Mouse (Mus musculus) bone marrow macrophage, adult 2 months (primary cell): ENCODE measurements around the gene Pnma3. TPM values are rescaled to one million over a fixed set of nuclear protein-coding genes. Genes with fewer than 3 reads are reported as not detected.
"Not testable (repeated sequence)": the region's sequence is repeated elsewhere in the genome, so short reads cannot be mapped to it uniquely, and the experiment has no call there.

ENCODE experiments used
- H3K27ac ChIP-seq: 2 replicates; pipeline ENCODE4 v1.5.1; 2012; ENCODE audit warnings: low read depth, low read length; ENCODE audit not compliant: insufficient read depth
- H3K4me1 ChIP-seq: 2 replicates; pipeline ENCODE4 v1.6.1; 2012; ENCODE audit warnings: low read length; ENCODE audit not compliant: control insufficient read depth, insufficient read depth
- H3K4me3 ChIP-seq: 2 replicates; pipeline ENCODE4 v1.5.1; 2012; ENCODE audit warnings: mild to moderate bottlenecking, low read length, moderate library complexity; ENCODE audit not compliant: insufficient read depth
- CTCF ChIP-seq: IDR thresholded peaks from 2 replicates; pipeline ENCODE4 v1.5.1; 2012; ENCODE audit warnings: low read depth, mild to moderate bottlenecking, low read length, moderate library complexity
- POLR2A ChIP-seq: IDR thresholded peaks from 2 replicates; pipeline ENCODE4 v1.6.1; 2012; ENCODE audit warnings: mild to moderate bottlenecking, low read depth, low read length, borderline replicate concordance
- polyA plus RNA-seq: library from polyadenylated mRNA; stranded (reverse); fragments of >200 nt; gene quantifications from 2 replicates; pipeline ENCODE4 v1.2.4, GENCODE M21; 2012; ENCODE audit not compliant: missing spikeins, insufficient read depth, insufficient read length

Gene Pnma3
- polyA plus RNA-seq: not detected in 2 replicates

GRCm38 (mm10) chrX:73064415-73064793 is at the start of gene Pnma3:
Gene Pnma3 (plus strand): TSS chrX:73064787.
- H3K4me3 ChIP-seq: no peak within 1 kb of the TSS
- H3K4me1 ChIP-seq: no peaks in the 10 kb centered on the region
- TF ChIP-seq CTCF: no peak
- no peak for TF ChIP-seq POLR2A
- no peak within 1 kb of the TSS for H3K27ac ChIP-seq

GRCm38 (mm10) chrX:73037003-73037402 is 27.6 kb upstream of the Pnma3 start, which contains the start of gene Pnma5:
Gene Pnma5 (minus strand): TSS chrX:73037103.
- no peaks in the 10 kb centered on the region for H3K4me1 ChIP-seq
- no peak within 1 kb of the TSS for H3K4me3 ChIP-seq
- TF ChIP-seq POLR2A: no peak
- no peak for TF ChIP-seq CTCF
- no peak within 1 kb of the TSS for H3K27ac ChIP-seq

- no peak for TF ChIP-seq CTCF
- TF ChIP-seq POLR2A: no peak
- H3K27ac ChIP-seq: no peak overlapping the region
- H3K4me3 ChIP-seq: no peak overlapping the region
- H3K4me1 ChIP-seq: no peaks in the 10 kb centered on the region
These were observed 25.8 kb upstream of the Pnma3 start for GRCm38 (mm10) chrX:73038831-73039230.

- Histone ChIP-seq H3K27ac (no peak overlapping the region), H3K4me1 (no peaks in the 10 kb centered on the region), H3K4me3 (no peak overlapping the region)
- no peak for TF ChIP-seq CTCF
- no peak for TF ChIP-seq POLR2A
These were observed 24.9 kb upstream of the Pnma3 start for GRCm38 (mm10) chrX:73039666-73040065.

- Histone ChIP-seq H3K27ac (no peak overlapping the region), H3K4me3 (no peak overlapping the region), H3K4me1 (no peaks in the 10 kb centered on the region)
- TF ChIP-seq CTCF (peak; percentile 32), POLR2A (no peak)
These were observed 10.6 kb upstream of the Pnma3 start for GRCm38 (mm10) chrX:73053860-73054563.

GRCm38 (mm10) chrX:73061528-73061927 is 3.1 kb upstream of the Pnma3 start:
- no peak overlapping the region for H3K4me3 ChIP-seq
- no peaks in the 10 kb centered on the region for H3K4me1 ChIP-seq
- H3K27ac ChIP-seq: no peak overlapping the region
- TF ChIP-seq POLR2A (no peak), CTCF (no peak)

- no peak overlapping the region for H3K27ac ChIP-seq
- TF ChIP-seq POLR2A (no peak), CTCF (no peak)
- no peak overlapping the region for H3K4me3 ChIP-seq
- no peaks in the 10 kb centered on the region for H3K4me1 ChIP-seq
These were observed 2.3 kb upstream of the Pnma3 start for GRCm38 (mm10) chrX:73062323-73062722.

- Histone ChIP-seq H3K4me3 (no peak overlapping the region), H3K4me1 (no peaks in the 10 kb centered on the region), H3K27ac (no peak overlapping the region)
- no peak for TF ChIP-seq POLR2A
- no peak for TF ChIP-seq CTCF
These were observed 824 bp upstream of the Pnma3 start for GRCm38 (mm10) chrX:73063512-73064414.

- not testable (repeated sequence) for H3K4me3 ChIP-seq, H3K27ac ChIP-seq, H3K4me1 ChIP-seq
These were observed 2.3 kb downstream of the Pnma3 start for GRCm38 (mm10) chrX:73066765-73067312.

GRCm38 (mm10) chrX:73082267-73083055 is 17.9 kb downstream of the Pnma3 start, which contains the start of gene Xlr4a:
Gene Xlr4a (minus strand): TSS chrX:73082478.
- not testable (repeated sequence) for H3K4me1 ChIP-seq, H3K4me3 ChIP-seq, H3K27ac ChIP-seq

GRCm38 (mm10) chrX:73096941-73097508 is 32.4 kb downstream of the Pnma3 start, which contains the start of gene Xlr3a:
Gene Xlr3a (minus strand): TSS chrX:73097095.
- H3K4me3 ChIP-seq, H3K4me1 ChIP-seq, H3K27ac ChIP-seq: not testable (repeated sequence)

- H3K27ac ChIP-seq, H3K4me3 ChIP-seq: not testable (repeated sequence)
These were observed 52.2 kb downstream of the Pnma3 start, which contains the start of gene Gm14685 for GRCm38 (mm10) chrX:73116747-73117146. Gene Gm14685 (plus strand): TSS chrX:73117047.

More at GRCm38 (mm10) chrX:73116747-73117146, 52.2 kb downstream of the Pnma3 start, which contains the start of gene Gm14685:
- H3K4me1 ChIP-seq: not testable (repeated sequence)
